Mouse (Mus musculus) cortical plate, adult 2 months (tissue): ENCODE data around the gene Nos3.

Source experiments
- CTCF ChIP-seq: fragments of 200-500 bp; IDR thresholded peaks from 2 replicates; pipeline ENCODE4 v1.5.1; 2011; ENCODE audit warnings: mild to moderate bottlenecking, control low read depth, low read length; ENCODE audit not compliant: insufficient read depth; ENCODE audit errors: extremely low read depth
- POLR2A ChIP-seq: fragments of 200-500 bp; IDR thresholded peaks from 2 replicates; pipeline ENCODE4 v1.6.1; 2011; ENCODE audit warnings: mild to moderate bottlenecking, low read length, control low read depth; ENCODE audit not compliant: insufficient read depth; ENCODE audit errors: extremely low read depth

DNA sequence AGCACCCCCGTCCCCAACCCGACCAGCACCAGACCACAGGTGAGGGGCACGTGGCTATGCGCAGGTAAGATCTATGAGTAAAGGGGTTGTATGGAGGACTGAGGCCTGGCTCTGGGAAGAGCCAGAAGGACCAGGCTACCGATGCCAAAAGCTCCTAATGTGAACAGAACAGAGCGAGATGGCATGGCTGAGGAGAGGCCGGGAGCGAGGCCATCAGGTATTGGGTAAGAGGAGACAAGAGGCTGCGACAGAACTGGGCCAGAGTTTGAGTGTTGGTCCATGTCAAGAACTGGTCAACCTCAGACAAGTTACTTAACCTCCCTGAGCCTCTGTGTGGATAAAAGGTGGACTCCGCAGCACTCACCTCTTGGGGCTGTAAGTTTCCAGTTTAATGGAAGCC is 353 bp downstream of the Nos3 start:
- no peak for TF ChIP-seq CTCF
- TF ChIP-seq POLR2A = no peak
